Mouse (Mus musculus) forebrain, postnatal 0 days (tissue): ENCODE data around the gene Sox6. TPM values are rescaled to one million over a fixed set of nuclear protein-coding genes. Genes with fewer than 3 reads are reported as not detected.

Source experiments
- ATAC-seq: fragments of 200-750 bp; cut with Nextera tagmentation; 2 replicates; pipeline ENCODE4 v1.8.0; 2017; ENCODE audit warnings: mild to moderate bottlenecking, moderate library complexity
- DNase-seq: peaks from one replicate; pipeline ENCODE4 v3.0.0-alpha.2; 2015
- H3K27ac ChIP-seq: fragments of 300-500 bp; sonication (generic); 2 replicates; pipeline ENCODE4 v1.5.1; 2014; ENCODE audit warnings: low read depth, mild to moderate bottlenecking, antibody characterized with exemption, low read length, moderate library complexity, mixed read lengths
- H3K27me3 ChIP-seq: fragments of 300-500 bp; sonication (generic); 2 replicates; pipeline ENCODE4 v1.6.1; 2014; ENCODE audit warnings: mild to moderate bottlenecking, low read length, mixed read lengths; ENCODE audit not compliant: insufficient read depth
- H3K36me3 ChIP-seq: fragments of 300-500 bp; sonication (generic); 2 replicates; pipeline ENCODE4 v1.6.1; 2014; ENCODE audit warnings: mild to moderate bottlenecking, moderate library complexity; ENCODE audit not compliant: insufficient read depth
- H3K4me1 ChIP-seq: fragments of 300-500 bp; sonication (generic); 2 replicates; pipeline ENCODE4 v1.6.1; 2014; ENCODE audit warnings: antibody characterized with exemption; ENCODE audit not compliant: insufficient read depth
- H3K4me2 ChIP-seq: fragments of 300-500 bp; sonication (generic); 2 replicates; pipeline ENCODE4 v1.6.1; 2014; ENCODE audit warnings: low read depth, mild to moderate bottlenecking, moderate library complexity
- H3K4me3 ChIP-seq: fragments of 300-500 bp; sonication (generic); 2 replicates; pipeline ENCODE4 v1.5.1; 2014; ENCODE audit warnings: low read depth, low read length, mixed read lengths
- H3K9ac ChIP-seq: fragments of 300-500 bp; sonication (generic); 2 replicates; pipeline ENCODE4 v1.6.1; 2014; ENCODE audit warnings: mild to moderate bottlenecking
- H3K9me3 ChIP-seq: fragments of 300-500 bp; sonication (generic); 2 replicates; pipeline ENCODE4 v1.6.1; 2016; ENCODE audit warnings: low read length
- CTCF ChIP-seq: sonication (generic); IDR thresholded peaks from 2 replicates; pipeline ENCODE4 v1.5.1; 2016; ENCODE audit warnings: antibody characterized with exemption, control low read depth, low read depth
- WGBS: fragments of 180-500 bp; shearing (Covaris S2); extraction: QIAGEN DNeasy Blood & Tissue Kit; methylation state at CpG from one replicate; pipeline ENCODE4 v1.1.7; 2014; 5-methylcytosine and 5-hydroxymethylcytosine counted together
- polyA plus RNA-seq: library from polyadenylated mRNA; unstranded; fragments of >200 nt; fragmentation: Nextera tagmentation; extraction: Ambion mirVana; gene quantifications from 2 replicates; pipeline ENCODE4 v1.2.1, GENCODE M21; 2015
- total RNA-seq: library from RNA; depleted of rRNA; stranded (reverse); fragments of >200 nt; gene quantifications from 2 replicates; pipeline ENCODE4 v1.2.3, GENCODE M21; 2014

Gene Sox6
- total and polyA plus RNA-seq, 2 experiments from 2014 or later: 46.2 to 64.7 TPM

GRCm38 (mm10) chr7:115859691-115860401, 178.8 kb downstream of the Sox6 start:
- H3K9me3 ChIP-seq: no peaks in the 10 kb centered on the region
- no peaks in the 10 kb centered on the region for H3K4me1 ChIP-seq
- no peaks in the 10 kb centered on the region for H3K36me3 ChIP-seq
- no peak for ATAC-seq
- no peaks in the 10 kb centered on the region for H3K27me3 ChIP-seq
- H3K4me2 ChIP-seq: no peak overlapping the region
- TF ChIP-seq CTCF: no peak
- H3K9ac ChIP-seq: no peak overlapping the region
- no peak overlapping the region for H3K4me3 ChIP-seq
- no peak overlapping the region for H3K27ac ChIP-seq
- WGBS: 84% methylated on average over 9 of the region's 9 CpGs
- DNase-seq: no peak

GRCm38 (mm10) chr7:115851131-115851530, 187.5 kb downstream of the Sox6 start:
- TF ChIP-seq CTCF: no peak
- Histone ChIP-seq H3K4me2 (no peak overlapping the region), H3K9ac (no peak overlapping the region), H3K4me3 (no peak overlapping the region), H3K9me3 (no peaks in the 10 kb centered on the region), H3K27me3 (no peaks in the 10 kb centered on the region), H3K4me1 (no peaks in the 10 kb centered on the region), H3K36me3 (no peaks in the 10 kb centered on the region), H3K27ac (no peak overlapping the region)
- WGBS: 95% methylated on average over 4 of the region's 4 CpGs
- DNase-seq (no peak), ATAC-seq (no peak)

GRCm38 (mm10) chr7:115845791-115846366, 192.7 kb downstream of the Sox6 start:
- Histone ChIP-seq H3K4me3 (no peak overlapping the region), H3K9ac (no peak overlapping the region), H3K27ac (no peak overlapping the region), H3K36me3 (no peaks in the 10 kb centered on the region), H3K4me1 (no peaks in the 10 kb centered on the region), H3K4me2 (no peak overlapping the region), H3K27me3 (no peaks in the 10 kb centered on the region), H3K9me3 (no peaks in the 10 kb centered on the region)
- TF ChIP-seq CTCF: no peak
- ATAC-seq (no peak), DNase-seq (no peak)
- 87% methylated on average over 4 of the region's 4 CpGs for WGBS

- TF ChIP-seq CTCF: no peak
- H3K27me3 ChIP-seq: no peaks in the 10 kb centered on the region
- no peak for ATAC-seq
- no peaks in the 10 kb centered on the region for H3K9me3 ChIP-seq
- H3K4me3 ChIP-seq: no peak overlapping the region
- WGBS: 92% methylated on average over 3 of the region's 3 CpGs
- no peak overlapping the region for H3K4me2 ChIP-seq
- H3K27ac ChIP-seq: no peak overlapping the region
- no peaks in the 10 kb centered on the region for H3K4me1 ChIP-seq
- DNase-seq: no peak
- H3K9ac ChIP-seq: no peak overlapping the region
- H3K36me3 ChIP-seq: no peaks in the 10 kb centered on the region
These were observed 193.7 kb downstream of the Sox6 start for GRCm38 (mm10) chr7:115844910-115845309.

- Histone ChIP-seq H3K9me3 (no peaks in the 10 kb centered on the region), H3K9ac (no peak overlapping the region), H3K27me3 (no peaks in the 10 kb centered on the region), H3K4me2 (no peak overlapping the region), H3K4me3 (no peak overlapping the region), H3K4me1 (no peaks in the 10 kb centered on the region), H3K36me3 (no peaks in the 10 kb centered on the region), H3K27ac (no peak overlapping the region)
- no peak for DNase-seq
- WGBS: 92% methylated on average over 6 of the region's 6 CpGs
- ATAC-seq: no peak
- TF ChIP-seq CTCF: no peak
These were observed 194.2 kb downstream of the Sox6 start for GRCm38 (mm10) chr7:115844431-115844830.

- H3K27ac ChIP-seq: no peak overlapping the region
- H3K4me3 ChIP-seq: no peak overlapping the region
- ATAC-seq (no peak), DNase-seq (no peak)
- H3K9me3 ChIP-seq: no peaks in the 10 kb centered on the region
- H3K36me3 ChIP-seq: no peaks in the 10 kb centered on the region
- H3K27me3 ChIP-seq: no peaks in the 10 kb centered on the region
- H3K9ac ChIP-seq: no peak overlapping the region
- H3K4me2 ChIP-seq: no peak overlapping the region
- no peak for TF ChIP-seq CTCF
- H3K4me1 ChIP-seq: no peaks in the 10 kb centered on the region
These were observed 196.3 kb downstream of the Sox6 start for GRCm38 (mm10) chr7:115842251-115842650.

- no peaks in the 10 kb centered on the region for H3K36me3 ChIP-seq
- DNase-seq (no peak), ATAC-seq (no peak)
- H3K4me1 ChIP-seq: no peaks in the 10 kb centered on the region
- H3K9me3 ChIP-seq: no peaks in the 10 kb centered on the region
- H3K27ac ChIP-seq: no peak overlapping the region
- H3K4me3 ChIP-seq: no peak overlapping the region
- no peak overlapping the region for H3K9ac ChIP-seq
- 56% methylated on average over 3 of the region's 3 CpGs for WGBS
- H3K27me3 ChIP-seq: no peaks in the 10 kb centered on the region
- no peak for TF ChIP-seq CTCF
- no peak overlapping the region for H3K4me2 ChIP-seq
These were observed 198.0 kb downstream of the Sox6 start for GRCm38 (mm10) chr7:115840613-115841012.
